Mouse (Mus musculus): Measurements from ENCODE around the gene Leng8.

Leng8 gene

GRCm38 (mm10) chr7:4127894-4128293 lies 8.9 kb upstream of the Leng8 start:
- DNase-seq (ENCODE audit: low read depth) = no peak

- DNase-seq (ENCODE audit: low read depth) = no peak
Observed at GRCm38 (mm10) chr7:4128860-4129259, 8.0 kb upstream of the Leng8 start.

DNA sequence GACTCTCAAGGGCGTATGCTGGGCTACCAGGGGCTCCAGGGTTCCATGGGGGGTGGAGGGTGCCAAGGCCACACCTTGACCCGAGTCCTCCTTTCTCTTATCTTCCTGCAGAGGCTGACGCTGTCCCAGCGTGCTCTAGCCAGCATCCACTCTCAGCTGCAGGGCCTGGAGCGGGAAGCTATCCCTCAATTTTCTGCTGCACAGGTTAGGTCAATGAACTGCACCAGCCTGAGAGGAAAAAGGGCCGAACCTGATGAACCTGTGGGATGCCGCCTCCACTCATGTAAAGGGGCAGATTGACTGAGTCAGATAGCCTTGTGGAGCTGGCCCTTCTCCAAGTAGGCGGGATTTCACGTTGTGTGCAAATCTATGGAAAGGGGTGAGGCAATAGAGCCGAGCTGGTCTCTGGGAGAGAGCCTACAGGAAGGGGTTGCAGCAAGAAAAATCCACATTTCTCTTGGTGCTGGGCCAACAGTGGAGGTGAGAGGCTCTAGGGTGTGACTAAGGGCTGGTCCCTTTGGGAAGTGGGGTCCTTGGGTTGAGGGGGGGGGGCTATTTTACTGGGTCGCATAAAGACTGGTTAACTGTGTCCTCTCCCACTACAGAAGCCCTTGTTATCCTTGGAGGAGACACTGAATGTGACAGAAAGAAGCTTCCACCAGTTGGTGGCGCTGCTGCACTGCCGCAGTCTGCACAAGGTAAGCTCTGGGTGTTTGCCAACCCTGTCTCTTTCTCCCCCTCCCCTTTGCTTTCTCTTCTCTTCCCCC lies 6.0 kb upstream of the Leng8 start:
- DNase-seq (ENCODE audit: low read depth) = peak; percentile 87

- DNase-seq (ENCODE audit: low read depth) = no peak
Observed at GRCm38 (mm10) chr7:4131964-4132363, 4.9 kb upstream of the Leng8 start.

DNA sequence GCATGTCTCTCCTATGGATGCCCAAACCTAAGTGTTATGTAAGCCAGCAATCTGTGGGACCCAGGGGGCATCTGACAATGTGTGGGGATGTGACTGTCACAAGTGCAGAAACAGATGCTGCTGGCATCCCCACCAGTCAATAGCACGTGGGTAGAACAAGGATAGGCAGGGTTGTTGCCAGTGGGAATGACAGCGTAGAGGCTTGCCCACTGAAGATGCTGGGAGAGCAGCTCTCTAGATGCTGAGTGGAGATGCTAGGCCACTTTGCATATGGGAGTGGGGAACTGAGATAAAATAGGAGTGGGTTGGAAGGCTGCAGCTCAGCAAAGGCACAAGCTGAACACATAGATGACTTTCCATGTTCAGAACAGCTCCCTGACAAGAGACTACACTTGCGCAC lies 4.3 kb upstream of the Leng8 start:
- no peak for DNase-seq (ENCODE audit: low read depth)

DNA sequence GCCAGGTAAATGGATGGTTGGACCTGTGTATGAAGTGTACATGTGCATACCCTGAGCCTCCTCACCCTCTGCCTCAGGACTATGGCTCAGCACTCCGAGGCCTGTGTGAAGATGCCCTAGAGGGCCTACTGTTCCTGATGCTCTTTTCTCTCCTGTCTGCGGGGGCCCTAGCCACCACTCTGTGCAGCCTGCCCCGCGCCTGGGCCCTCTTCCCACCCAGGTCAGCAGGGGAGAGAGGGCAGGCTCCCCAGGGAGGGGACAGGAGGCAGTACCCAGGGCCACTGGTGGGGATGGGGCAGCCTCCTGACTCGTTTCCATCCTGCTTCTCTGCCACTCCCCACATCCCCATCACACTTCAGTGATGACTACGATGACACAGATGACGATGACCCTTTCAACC lies 3.8 kb upstream of the Leng8 start:
- DNase-seq (ENCODE audit: low read depth) = no peak

DNA sequence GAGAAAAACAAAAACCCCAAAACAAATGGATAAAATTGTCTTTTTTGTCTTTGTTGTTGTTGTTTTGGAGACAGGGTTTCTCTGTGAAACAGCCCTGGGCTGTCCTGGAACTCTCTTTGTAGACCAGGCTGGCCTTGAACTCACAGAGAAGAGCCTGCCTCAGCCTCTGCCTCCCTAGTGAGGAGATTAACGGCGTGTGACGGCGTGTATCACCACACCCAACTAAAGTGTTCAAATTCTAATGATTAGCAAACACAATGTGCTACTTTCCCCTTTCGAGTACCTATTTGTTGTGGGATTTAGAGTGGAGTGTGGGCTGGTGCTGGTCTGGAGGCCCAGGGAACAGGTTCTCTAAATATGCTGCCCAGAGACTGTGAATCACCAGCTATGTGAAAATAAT lies 1.9 kb upstream of the Leng8 start:
- DNase-seq (ENCODE audit: low read depth) = no peak

- DNase-seq (ENCODE audit: low read depth) = no peak
Observed at GRCm38 (mm10) chr7:4136404-4136770, 452 bp upstream of the Leng8 start.

DNA sequence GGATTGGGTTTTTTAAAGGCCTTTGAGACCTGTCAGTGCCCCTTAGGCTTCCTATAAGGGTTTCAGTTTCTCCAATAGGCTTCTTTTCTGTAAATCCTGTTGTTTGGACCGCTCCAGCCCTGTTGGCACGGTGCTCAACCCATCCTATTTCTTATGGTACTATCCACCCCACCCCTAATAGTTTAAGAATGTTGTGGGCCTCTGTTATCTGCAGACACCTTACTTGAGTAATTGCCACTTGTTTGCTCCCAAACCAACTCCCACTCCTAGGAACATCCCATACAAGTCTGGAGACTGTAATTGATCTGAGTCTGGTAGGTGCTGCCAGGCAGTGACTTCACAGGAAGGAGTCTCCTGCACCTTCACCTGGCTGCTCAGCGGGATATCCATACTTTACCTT lies 907 bp downstream of the Leng8 start:
- no peak for DNase-seq (ENCODE audit: low read depth)

DNA sequence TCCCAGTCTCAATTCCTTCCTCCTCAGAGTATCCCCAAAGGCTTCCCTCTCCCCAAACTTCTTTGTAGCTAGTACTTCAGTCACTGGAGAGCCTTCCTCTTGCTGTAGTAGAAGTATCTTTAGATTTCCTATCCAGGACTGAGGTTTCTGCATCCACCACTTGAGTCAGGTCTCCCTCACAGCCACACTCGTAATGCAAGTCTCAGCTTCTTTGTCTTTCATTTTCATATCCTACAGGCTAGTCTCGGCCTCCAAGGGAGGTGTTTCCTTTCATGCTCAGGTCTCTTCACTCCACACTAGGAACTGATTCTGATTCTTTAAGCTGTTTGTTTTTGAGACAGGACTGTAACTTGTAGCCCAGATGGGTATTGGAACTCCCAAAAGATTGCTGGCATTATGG lies 1.3 kb downstream of the Leng8 start:
- DNase-seq (ENCODE audit: low read depth) = no peak

- DNase-seq (ENCODE audit: low read depth) = no peak
Observed at GRCm38 (mm10) chr7:4138671-4139070, 1.8 kb downstream of the Leng8 start.

DNA sequence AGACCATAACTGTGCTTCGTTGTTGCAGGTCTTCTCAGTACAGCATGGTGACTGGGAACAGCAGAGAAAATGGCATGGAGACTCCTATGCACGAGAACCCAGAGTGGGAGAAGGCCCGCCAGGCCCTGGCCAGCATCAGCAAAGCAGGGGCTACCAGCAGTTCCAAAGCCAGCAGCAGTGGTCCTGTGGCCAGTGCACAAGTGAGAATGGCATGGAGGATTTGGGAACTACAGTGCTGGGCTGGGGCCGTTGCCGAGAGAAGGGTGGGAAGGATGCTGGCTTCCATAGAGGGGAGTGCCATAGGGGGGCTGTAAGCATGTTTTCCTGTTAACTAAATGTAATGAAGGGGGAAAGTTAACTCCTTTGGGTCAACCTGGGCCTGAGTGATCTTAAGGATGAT lies 2.6 kb downstream of the Leng8 start:
- DNase-seq (ENCODE audit: low read depth) = no peak

DNA sequence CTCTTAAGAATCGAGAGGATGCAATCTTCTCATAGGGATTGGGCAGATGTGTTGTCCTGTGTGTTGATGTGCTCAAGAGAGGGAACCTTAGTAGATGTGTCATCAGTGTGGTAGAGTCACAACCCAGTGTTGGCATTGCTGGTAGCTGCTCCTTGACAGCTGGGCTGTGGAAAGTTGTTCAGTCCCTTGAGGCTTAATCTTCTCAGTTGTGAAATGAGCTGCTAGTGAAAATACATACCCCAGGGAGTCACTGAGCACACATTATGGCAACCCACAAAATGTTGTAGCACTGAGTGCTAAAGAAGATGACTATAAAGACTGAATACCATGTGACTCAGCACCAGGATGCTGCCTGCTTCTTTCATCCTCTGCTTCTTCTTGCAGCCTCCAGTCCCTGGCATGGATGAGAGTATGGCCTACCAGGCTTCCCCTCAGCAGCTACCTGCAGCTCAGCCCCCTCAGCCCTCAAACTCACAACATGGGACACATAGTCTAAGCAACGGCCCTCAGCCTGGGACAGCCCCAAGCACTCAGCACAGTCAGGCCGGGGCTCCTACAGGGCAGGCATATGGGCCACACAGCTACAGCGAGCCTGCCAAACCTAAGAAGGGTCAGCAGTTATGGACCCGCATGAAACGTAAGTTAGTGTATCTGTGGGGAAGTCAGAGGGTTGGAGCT lies 4.9 kb downstream of the Leng8 start:
- DNase-seq (ENCODE audit: low read depth) = no peak

DNA sequence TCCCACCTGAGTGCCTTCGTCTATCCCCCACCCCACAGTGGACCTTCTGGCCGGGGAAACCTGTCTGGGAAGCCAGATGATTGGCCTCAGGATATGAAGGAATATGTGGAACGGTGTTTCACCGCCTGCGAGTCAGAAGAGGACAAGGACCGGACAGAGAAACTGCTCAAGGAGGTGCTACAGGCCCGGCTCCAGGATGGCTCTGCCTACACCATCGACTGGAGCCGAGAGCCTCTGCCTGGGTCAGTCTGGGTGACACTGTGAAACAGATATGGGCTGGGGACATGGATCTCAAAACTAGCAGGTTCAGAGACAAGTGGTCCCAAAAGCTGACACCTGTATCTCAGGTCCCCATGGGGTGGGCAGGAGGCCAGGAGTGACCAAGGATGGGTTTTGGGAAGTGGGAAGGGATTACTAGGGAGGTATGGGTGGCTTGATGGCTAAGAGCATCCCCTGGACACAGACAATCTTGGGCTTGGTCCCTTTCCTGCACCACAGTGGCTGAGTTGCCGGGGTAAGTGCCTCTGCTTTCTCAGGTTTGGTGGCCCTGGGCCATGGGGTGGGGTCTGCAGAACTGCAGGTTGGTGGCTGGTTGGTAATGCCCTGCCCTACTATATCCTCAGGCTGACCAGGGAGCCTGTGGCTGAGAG lies 6.1 kb downstream of the Leng8 start:
- DNase-seq (ENCODE audit: low read depth) = no peak

GRCm38 (mm10) chr7:4143506-4143905 lies 6.7 kb downstream of the Leng8 start:
- no peak for DNase-seq (ENCODE audit: low read depth)

DNA sequence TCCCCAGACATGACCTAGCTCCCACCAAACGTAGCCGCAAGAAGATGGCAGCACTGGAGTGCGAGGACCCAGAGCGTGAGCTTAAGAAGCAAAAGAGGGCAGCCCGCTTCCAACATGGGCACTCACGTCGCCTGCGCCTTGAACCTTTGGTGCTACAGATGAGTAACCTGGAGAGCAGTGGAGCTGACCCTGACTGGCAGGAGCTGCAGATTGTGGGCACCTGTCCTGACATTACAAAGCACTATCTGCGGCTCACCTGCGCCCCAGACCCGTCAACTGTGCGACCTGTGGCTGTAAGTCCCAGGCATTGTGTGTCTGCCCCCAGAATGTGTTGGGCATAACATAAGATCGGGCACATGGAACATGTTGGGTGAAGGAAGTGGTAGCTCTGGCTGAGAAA lies 7.2 kb downstream of the Leng8 start:
- no peak for DNase-seq (ENCODE audit: low read depth)

- no peak for DNase-seq (ENCODE audit: low read depth)
Observed at GRCm38 (mm10) chr7:4144766-4145551, 8.1 kb downstream of the Leng8 start.

DNA sequence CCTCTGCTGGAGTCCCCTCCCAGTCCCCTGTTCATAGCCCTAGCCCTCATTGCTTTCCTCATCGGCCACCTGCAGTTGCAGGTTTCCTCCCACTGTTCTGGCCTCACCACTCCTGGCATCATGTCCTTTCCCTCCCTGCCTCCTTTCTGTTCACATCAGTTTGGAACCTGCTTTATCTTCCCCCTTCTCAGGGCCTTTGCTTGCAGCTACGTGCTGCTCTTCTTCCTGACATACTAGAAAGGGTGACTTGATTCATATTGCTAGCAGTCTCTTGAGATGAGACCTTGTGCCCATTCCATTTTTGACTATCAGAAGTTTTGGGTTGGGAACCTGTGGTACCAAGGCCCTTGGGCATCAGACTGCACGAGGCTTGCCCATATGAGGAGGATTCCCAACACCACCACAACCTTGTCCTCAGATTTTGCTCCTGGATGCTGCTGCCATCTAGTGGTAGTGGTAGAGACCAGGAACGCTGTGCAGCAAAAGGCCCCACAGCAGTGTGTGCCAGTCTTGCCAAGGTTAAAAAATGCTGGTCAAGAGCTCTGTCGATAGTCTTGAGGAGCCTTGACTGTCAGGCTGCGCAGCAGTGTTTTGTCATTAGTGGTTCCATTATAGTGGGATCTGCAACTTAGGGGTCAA lies 8.8 kb downstream of the Leng8 start:
- DNase-seq (ENCODE audit: low read depth) = peak; percentile 68

DNA sequence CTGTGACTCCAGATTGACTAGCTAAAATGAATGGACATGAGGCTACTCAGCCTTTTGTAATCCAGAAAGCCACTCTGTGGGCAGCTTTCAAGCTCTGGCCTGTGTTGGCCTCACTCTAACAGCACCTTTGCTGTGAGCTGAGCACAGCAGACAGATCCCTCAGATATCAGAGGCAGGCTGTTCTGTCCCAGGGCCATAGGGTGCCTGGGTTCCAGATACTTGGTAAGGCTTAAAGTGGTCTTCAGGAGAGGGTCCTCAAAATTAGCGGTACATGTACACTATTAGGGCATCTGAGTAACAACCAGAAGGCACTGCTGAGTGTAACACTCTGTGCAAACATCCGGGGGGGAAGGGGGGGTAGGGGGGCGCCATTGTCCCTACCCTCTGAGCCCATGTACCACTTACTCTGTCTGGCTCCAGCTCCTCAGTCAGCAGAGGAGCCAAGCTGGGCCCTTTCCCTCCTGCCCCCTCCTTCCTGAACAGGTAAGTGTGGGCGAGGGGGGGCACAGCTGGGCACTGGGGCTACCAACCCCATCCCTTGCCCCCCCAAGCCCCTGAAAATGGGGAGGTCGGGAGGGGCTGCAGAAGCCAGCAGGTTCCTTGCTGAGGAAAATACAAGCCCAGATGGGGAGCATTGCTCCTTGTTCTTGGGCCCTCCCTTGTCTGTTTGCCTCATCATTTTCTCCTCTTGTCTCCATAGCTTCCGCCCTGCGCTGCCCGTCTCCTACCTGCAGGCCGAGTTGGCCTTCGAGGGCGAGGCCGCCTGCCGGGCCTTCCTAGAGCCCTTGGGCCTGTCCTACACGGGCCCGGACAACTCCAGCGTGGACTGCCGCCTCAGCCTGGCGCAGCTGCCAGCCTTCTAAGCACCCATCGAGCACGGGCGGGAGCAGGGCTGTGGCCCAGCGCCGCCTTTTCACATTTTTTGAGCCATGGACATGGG lies 9.7 kb downstream of the Leng8 start:
- no peak for DNase-seq (ENCODE audit: low read depth)

DNA sequence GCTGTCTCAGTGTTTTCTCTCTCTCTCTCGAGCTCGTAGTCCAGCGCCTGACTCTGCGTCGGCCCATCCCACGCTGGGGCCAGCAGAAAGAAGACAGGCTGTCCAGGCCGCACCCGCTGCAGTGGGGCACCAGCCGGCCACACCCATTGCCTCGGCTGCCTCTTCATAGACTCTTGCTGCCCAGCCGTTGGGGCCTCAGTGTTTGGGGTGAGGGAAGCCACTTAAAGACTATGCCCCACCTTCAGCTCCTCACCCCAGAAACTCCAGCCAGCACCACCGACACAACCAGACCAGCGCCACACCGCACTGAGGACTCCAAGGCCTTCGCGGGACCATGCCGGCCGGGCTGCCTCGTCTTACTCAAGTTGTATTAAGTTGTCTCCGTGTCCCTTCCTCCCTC lies 10.5 kb downstream of the Leng8 start:
- DNase-seq (ENCODE audit: low read depth) = no peak

- DNase-seq (ENCODE audit: low read depth) = no peak
Observed at GRCm38 (mm10) chr7:4147836-4148235, 11.0 kb downstream of the Leng8 start.

All from 416B (cell line).